Mouse (Mus musculus) ES-Bruce4 (cell line): ENCODE measurements at regions not wholly inside any gene's neighbourhood (a gene's known extent, or its start where the extent isn't known, plus 50 kb on each side); places are given as distances from the start of the nearest gene placed in this dataset.

Experiments used
- CTCF ChIP-seq: IDR thresholded peaks from one replicate; pipeline ENCODE4 v1.8.1; 2011; ENCODE audit warnings: low read depth, low read length
- EP300 ChIP-seq: IDR thresholded peaks from 2 replicates; pipeline ENCODE4 v1.6.1; 2011; ENCODE audit warnings: low read depth, low read length; ENCODE audit not compliant: insufficient read depth
- POLR2A ChIP-seq: IDR thresholded peaks from one replicate; pipeline ENCODE4 v1.8.1; 2011; ENCODE audit warnings: low read length; ENCODE audit not compliant: insufficient read depth

GRCm38 (mm10) chr14:46661118-46661791 is 99.1 kb upstream of the Cdkn3 start:
- TF ChIP-seq CTCF (no peak), POLR2A (no peak), EP300 (no peak)
